Mouse (Mus musculus) heart, postnatal 0 days (tissue): ENCODE measurements around the gene Mrgprf.

Source experiments
- CTCF ChIP-seq: IDR thresholded peaks from 2 replicates; pipeline ENCODE4 v1.5.1; 2016; ENCODE audit warnings: antibody characterized with exemption, control low read depth, low read depth
- EP300 ChIP-seq: IDR thresholded peaks from 2 replicates; pipeline ENCODE4 v1.6.1; 2016; ENCODE audit warnings: antibody characterized with exemption, low read depth

GRCm38 (mm10) chr7:145302488-145303285 is 2.1 kb downstream of the Mrgprf start:
- TF ChIP-seq CTCF: no peak
- TF ChIP-seq EP300: no peak
